Mouse (Mus musculus) frontal cortex, postnatal 10 days (tissue): ENCODE results near the gene Snx25.
"Not testable (repeated sequence)": the region's sequence is repeated elsewhere in the genome, so short reads cannot be mapped to it uniquely, and the experiment has no call there.

Source experiments
- DNase-seq, 2 experiments: peaks; one replicate each; pipeline ENCODE4 v3.0.0; 2022; ENCODE audit warnings: low spot score in 2 of 2, mixed read lengths in 1 of 2

Gene Snx25

DNA sequence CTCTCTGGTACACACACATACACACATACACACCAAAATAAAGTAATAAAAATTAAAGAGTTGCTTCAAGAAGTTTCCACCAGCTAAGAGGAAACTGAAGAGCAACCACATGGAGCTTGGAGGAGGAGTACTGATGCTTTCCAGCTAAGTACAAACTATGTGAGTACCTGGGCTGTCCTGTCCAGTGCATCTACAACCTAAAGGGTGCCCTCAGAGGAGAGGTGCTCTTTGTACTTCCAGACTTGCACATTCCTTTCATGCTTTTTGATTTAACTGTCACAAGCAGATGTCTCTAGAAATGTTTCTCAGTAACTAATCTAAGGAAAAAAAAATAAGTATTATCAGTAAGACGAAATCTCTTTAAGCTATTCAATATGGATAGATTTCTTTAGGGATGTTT lies 14.6 kb downstream of the Snx25 start:
- DNase-seq, result no peak

DNA sequence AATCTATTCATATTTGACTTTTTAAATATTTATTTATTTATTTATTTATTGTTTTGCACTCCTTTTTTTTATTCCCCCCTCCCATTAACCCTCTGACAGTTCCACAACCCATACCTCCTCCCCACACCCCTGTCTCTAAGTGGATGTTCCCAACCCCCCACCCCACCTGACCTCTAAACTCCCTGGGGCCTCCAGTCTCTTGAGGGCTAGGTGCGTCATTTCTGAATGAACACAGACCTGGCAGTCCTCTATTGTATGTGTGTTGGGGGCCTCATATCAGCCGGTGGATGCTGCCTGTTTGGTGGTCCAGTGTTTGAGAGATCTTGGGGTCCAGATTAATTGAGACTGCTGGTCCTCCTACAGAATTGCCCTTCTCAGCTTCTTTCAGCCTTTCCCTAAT lies 16.4 kb downstream of the Snx25 start:
- not testable (repeated sequence) for DNase-seq

DNA sequence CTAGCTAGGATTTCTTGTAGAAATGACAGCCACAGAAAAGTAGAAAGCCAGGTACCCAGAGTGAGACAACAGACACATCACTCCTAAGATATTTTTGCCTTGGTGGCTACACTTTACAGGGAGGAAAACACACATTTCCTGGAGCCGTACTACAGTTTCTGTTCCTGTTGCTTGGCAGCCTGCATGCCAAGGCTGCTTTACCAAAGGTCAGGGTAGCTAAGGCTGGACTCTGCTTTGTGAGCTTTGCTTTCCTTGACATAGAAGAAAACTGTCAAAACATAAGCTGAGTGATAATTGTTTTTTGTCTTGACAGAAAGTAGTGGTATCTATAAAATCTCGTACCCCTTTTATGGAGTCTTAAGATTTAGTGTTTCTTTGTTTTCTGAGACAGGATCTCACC lies 21.5 kb downstream of the Snx25 start:
- no peak for DNase-seq

DNA sequence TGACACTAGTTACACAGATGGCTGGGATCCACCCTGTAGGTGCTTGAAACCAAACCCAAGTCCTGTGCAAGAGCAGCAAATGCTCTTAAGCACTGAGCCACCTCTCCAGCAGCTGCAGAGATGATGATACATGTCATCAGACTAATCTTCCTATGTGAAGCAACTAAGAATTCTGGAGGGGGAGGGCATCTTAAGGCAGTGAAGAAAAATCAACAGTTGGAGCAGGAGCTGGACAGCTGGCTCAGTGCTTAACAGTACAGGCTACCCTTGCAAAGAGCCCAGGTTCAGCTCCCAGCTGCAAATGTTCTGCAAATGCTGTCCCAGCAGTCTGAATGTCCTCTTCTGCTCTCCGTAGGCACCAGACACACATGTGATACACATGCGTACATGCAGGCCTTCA lies 29.5 kb downstream of the Snx25 start:
- DNase-seq, result no peak

DNA sequence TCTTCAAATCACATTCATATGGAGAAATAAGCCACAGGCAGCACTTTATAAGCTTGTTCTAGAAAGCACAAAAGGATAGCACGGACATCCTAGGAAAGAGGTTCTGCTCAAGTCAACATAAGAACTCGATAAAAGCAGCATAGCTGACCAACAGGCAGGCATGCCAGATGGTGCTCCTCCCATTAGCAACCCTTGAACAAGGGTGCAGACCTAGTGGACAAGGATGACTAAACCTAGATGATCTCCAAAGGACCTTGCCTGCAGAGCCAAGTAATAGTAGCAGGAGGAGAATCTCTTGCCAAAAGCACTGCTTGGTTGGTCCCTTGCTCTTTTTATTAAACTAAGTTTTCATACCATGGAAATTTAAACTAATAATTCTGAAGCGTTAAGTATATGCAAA lies 32.8 kb downstream of the Snx25 start:
- DNase-seq, result no peak

DNA sequence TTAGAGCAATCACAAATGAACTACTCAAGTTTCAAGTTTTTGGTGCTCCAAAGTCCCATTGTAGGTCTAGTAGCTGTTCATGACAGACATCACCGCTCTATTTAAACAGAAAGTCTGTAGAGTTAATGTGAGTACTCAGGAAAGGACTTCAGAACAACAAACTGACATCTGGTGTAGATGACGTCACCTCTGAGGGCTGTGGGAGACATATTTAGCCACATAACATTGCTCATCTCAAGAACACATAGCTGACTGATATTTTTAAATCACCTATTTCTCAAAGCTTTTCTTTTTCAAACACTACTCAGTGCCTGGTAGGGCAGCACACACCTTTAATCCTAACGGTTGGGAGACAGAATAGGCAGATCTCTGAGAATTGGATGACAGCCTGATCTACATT lies 34.8 kb downstream of the Snx25 start:
- no peak for DNase-seq

DNA sequence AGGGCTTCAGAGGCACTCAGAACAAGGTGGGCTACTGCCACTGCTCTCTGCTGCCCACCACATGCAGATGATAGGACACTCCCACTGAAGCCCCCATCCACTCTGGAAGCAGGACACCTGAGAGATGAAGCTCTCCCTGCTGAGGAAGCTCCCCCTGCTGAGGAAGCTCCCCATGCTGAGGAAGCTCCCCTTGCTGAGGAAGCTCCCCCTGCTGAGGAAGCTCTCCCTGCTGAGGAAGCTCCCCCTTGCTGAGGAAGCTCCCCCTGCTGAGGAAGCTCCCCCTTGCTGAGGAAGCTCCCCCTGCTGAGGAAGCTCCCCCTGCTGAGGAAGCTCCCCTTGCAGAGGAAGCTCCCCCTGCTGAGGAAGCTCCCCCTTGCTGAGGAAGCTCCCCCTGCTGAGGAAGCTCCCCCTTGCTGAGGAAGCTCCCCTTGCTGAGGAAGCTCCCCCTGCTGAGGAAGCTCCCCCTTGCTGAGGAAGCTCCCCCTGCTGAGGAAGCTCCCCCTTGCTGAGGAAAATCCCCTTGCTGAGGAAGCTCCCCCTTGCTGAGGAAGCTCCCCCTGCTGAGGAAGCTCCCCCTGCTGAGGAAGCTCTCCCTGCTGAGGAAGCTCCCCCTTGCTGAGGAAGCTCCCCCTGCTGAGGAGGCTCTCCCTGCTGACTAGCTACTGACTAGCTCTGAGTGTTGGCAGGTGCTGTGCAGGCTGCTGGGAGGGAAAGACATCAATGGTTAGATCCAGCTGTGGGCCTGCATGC lies 38.4 kb downstream of the Snx25 start:
- not testable (repeated sequence) for DNase-seq

DNA sequence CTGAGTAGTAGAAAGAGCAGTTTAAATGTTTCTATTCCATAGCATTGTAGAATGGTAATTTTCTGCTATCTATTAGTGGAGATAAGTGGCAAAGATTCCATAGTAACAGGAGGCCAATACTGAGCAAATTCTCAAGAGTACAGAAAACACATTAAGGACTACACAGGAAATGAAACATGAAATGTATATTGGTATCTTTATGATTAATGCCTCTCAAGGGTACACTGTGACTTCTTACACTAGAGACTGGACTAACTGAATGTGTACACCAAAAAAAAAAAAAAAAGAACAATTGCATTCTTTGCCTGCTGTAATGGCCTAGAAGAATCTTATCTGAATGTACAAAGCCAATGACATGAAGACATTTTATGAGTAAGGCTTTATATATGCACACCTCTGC lies 44.3 kb downstream of the Snx25 start:
- no peak for DNase-seq

DNA sequence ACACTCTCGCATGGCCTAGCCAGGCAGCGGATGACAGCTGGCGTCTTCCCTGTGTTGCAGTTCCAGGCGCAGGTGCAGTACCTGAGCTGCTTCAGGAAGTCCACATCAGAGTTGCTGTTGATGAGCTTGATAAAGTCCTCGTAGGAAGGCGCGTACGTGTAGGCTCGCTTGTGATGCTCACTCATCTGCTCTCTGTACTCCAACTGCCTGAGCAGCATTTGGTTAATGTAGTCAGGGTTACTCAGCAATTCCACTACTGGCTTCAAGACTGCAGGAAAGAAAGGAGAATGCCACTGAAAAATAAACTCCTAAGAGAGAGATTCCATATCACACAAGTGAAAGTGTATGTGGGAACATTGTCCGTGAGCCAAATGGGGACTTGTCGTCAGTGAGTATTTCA lies 48.5 kb downstream of the Snx25 start:
- DNase-seq, result no peak

DNA sequence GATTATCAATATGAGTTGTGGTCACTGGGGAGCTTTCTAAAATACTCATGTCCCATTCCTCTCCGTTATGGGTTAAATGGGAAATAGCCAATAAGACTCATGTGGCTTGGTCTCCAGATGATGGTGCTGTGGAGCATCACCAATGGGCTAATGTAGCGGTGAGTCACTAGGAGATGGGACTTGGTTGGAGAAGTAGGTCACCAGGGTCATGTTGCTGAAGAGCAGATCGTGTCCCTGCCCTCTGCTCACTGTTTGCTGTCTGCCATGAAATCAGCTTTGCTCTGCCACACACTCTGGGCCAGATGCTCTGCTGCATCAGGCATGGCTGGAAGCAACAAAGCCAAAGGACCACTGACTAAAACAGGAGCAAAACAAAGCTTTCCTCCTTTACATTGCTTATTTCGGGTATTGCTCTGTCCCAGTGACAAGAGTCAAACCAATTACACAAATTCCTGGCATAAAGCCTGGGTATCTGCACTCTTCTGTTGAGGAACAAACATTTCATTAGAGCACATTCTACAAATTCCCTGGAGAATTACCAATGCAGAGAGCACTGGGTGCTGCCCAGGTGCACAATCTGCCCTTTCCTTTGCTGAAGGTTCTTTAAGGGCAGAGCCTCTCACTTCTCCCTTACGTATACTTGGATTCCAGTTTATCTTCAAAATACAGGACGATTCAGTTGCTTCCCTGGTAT lies 59.1 kb downstream of the Snx25 start:
- no peak for DNase-seq

DNA sequence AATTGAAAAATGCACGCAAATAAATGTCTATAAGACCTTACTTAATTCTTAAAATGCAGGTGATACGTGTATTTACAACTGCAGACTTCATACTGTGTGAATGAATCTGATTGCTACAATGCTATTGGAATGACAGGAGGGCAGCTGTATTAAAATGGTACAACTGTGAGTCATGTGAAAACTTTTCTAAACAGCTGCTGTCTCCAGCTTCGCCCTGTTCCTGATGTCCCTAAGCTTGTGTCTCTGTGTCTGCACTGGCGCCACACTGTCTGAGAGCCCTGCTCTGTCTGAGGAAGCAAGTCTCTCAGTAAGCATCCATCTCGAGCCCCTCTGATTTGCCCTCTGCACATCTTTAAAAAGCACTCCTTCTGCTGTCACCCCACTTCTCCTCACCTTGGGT lies 68.8 kb downstream of the Snx25 start:
- no peak for DNase-seq

DNA sequence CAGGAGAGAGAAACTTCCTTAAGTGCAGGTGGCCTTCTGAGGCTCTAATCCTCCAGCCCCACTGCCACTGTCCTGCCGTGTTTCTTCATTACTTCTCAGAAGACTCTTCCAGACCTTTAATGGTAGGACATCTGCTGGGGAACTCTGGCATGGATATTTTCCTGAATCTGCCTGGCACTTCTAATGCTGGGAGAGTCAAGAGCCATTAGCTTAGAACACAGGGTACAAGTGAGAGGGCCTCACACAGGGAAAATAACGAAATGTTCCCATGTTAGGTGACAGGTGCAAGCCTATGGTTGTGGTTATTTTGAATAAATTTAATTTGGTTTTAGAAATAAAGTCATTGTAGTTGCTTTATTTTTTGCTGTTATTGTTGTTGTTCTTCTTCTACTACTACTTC lies 70.9 kb downstream of the Snx25 start:
- DNase-seq, result no peak

DNA sequence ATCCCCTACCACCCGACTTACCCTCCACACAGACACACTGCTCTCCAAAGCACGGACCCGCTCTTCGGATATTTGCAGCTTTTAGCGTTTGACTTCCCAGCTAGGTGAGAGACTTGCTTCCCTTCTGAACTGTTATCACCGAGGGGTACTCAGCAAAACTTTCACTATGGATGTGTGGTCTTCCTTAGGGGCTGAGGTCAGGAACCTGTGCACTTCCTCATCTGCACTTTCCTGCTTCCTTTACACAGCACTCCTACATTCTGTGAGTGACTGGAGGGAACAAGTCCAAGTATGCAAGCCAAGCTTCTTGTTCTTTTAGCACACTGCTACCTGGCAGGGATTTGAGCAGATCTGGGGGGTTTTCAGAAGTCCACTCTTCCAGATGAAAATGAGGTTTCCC lies 73.1 kb downstream of the Snx25 start:
- no peak for DNase-seq

DNA sequence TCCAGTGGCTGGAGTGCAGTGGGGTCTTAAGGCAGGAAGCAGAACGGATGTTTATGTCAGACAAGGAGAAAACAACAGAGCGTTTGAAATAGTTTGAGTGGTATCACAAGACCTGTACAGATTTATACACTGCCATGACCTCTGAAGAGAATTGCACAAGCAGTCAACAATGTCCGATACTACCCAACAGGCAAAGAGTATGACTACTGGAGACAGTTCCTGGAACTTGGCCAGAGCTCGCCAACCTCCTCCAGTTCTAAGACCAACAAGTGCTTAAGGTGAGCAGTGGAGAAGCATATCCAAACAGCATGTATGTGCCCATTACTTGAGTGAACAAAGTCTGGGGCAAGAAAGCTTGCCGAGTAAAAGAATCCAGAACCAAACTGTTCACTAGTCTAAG lies 76.7 kb downstream of the Snx25 start:
- no peak for DNase-seq

DNA sequence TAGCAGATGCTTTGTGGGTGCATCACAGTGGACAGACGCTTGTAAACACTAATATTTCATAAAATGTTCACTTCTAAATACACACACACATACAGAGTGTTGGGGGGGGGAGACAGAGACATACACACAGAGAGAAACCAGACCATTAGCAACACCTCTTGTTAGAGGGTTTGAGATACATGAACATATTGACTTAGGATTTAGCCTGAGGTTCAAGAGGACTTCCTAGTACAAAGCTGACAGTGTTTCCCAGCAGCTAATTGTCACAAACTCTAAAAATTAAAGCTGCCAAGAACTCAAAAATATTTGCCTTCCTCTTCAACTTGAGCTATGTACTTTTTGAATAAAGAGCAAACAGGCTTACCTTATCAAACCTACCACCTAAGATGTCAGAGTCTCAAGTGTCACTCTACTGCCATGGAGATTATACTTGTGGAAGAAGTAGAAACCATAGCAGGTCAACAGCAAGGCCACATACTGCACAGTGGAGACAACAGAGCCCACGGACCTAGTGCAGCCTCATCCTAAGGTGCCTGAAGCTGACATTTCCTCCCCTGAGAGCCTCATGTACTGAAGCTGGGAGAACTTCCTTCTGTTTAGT lies 78.3 kb downstream of the Snx25 start:
- DNase-seq, result no peak

DNA sequence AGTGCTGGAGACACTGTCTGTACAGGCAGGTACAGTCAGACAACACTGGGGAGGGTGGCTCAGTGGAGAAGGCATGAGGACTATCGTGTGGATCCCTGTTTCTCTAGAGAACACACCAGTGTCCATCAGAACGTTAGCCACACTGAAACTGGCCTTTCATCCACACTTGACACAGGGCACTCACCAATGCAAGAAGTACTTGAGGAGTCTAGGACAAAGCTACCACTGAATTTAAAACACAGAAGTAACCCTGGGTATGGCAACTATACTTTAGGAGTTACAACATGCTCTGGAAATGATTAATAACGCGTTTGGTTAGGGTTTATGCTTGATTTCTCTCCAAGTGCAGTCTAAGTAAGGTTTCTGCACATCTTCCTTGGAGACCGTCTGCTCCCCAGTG lies 79.2 kb downstream of the Snx25 start:
- DNase-seq, result no peak

DNA sequence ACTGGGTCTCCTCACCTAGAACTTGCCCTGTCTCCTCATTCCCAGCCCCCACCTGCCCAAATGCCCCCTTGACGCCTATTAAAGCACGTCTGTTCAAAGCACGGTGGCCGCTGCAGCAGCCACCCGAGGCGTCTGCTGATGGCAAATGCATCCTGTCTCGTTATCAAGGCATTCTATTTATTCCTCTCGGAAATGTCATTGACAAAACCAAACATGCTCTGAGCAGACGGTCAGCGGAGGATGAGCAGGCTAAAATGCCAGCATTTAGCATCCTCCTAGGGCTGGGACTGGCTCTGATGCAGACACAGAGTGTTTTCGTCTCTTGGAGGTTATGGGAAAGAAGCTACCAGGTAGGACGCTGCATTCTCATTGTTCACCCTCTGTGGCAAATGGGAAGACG lies 111.7 kb downstream of the Snx25 start:
- DNase-seq, result no peak

DNA sequence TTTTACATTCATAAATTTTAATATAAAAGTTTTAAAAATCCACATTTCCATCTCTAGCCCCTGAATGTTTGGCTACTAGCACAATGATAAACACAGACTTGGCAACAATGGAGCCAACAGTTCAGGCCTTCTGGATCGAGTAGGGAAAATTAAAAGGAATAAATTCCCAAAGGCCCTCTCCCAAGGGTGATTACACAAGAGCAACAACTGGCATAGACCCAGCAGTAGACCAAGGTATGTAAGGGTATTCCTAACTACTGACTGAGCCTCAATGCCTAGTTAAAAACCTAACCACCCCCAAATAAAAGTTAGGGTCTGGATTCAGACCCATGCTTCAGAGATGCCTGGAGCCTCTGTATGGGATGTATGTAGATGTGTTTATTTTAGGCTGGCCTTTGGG lies 112.3 kb downstream of the Snx25 start:
- no peak for DNase-seq

DNA sequence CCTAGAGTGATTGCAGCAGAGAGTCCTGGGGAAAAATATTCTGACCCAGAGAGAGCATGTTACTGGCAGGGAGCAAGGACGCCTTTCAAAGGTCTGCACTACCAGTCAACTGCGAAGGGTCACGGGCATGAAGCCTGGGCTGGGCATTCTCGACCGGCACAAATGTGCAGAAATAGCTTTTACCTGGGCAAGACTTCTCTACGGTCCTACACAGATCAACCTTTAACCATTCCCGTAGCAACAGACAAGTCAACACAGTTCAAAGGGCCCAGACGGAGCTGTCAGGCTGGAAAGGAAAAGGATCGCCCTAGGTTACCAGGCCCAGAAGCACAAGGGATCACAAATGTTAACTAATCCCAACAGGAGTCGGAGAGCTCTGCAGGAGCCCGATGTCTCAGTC lies 115.7 kb downstream of the Snx25 start:
- DNase-seq, result no peak

DNA sequence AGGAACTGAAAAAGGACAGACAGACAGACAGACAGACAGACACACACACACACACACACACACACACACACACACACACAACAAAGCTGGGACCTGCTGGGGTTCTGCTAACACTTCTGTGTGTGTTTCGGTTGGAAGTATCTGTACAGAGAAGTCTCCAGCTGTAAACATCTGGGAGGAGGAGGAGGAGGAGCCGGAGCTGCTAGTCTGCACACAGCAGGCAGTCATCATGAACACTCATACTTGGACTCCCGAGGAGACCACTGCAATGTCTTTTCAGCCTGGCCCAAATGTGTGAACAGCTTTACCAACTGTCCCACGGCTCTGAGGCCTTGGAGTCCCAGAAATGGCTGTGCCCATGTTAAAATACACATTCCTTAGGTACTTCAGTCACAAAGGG lies 127.6 kb downstream of the Snx25 start:
- no peak for DNase-seq

DNA sequence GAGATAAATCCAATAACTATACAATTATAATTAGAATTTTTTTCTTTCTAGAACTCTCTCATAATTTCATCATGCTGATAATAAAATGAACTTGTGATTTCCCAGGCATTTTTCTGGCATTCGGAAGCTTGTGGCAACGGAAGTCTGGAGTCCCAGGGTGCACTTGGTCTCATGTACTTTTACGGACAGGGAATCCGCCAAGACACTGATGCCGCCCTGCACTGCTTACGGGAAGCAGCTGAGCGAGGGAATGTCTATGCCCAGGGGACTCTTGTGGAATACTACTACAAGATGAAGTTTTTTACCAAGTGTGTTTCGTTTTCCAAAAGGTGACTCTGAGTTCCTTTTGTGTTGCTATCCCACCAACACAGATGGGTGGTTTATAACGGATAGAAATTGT lies 129.2 kb downstream of the Snx25 start:
- no peak for DNase-seq

DNA sequence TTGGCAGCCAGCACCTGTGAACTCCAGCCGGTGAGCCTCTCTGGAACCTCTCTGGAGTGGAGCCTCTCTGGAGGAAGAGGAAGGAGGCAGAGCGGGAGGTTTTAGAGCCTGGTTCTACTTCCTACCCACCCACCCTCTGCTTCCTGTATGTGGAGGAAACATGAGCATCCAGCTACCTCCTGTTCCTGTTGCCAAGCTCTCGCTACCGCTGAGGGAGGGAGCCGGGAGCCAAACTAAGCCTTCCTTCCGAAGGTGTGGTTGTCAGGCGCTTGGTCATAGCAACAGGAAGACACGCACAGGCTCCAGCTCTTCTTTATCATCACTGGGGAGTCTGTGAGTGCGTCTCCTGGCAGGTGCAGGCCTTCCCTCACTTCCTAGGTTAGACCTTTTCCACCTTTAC lies 129.8 kb downstream of the Snx25 start:
- no peak for DNase-seq
